11 mouse cellular contexts compared by ENCODE assay signal in genomic region chr5:101658984-101659290, GRCm38 (mm10). TPM values are rescaled to one million over a fixed set of nuclear protein-coding genes. Genes with fewer than 3 reads are reported as not detected.
A peak's percentile ranks its signal among the peaks of the same experiment; 100 is the strongest.
DNase-seq lines count a peak whose midpoint lies in the region; ATAC-seq and TF ChIP-seq lines count a peak whose summit lies in the region.
"Had no signal": no experiment of that assay in that cellular context is flagged by ENCODE, and none has a peak within 500 bp of the region (broad histone marks: within the 10 kb centered on the region; RNA-seq: fewer than 3 reads in every experiment).

No protein-coding gene starts in this region.

- DNase-seq in forebrain, embryonic 11.5 days (ENCODE audit: low spot score), result peak; percentile 72
- DNase-seq in lung, embryonic 14.5 days, result no peak
- DNase-seq in lung, postnatal 25 days (ENCODE audit: low spot score), result no peak
- no peak for DNase-seq in left cerebral cortex, adult 18-20 months (ENCODE audit: low spot score in 2 of 2)
- DNase-seq in Muller cell, postnatal 12 days (ENCODE audit: inconsistent ontology term), result no peak
- DNase-seq: gastrocnemius, adult 2 months; kidney, adult 18-20 months had no signal

- H3K4me3 ChIP-seq in forebrain, embryonic 11.5 days (ENCODE audit: low read depth, low read length), result peak overlapping the region; percentile 18
- no peak overlapping the region for H3K4me3 ChIP-seq in forebrain, embryonic 15.5 days
- H3K4me3 ChIP-seq in lung, embryonic 14.5 days (ENCODE audit: low read depth, low read length), result peak overlapping the region; percentile 14; the same call in 1 of the 2 replicates
- H3K4me3 ChIP-seq in hindbrain, embryonic 16.5 days (ENCODE audit: low read length), result peak overlapping the region; percentile 15; the same call in 1 of the 2 replicates
- peak overlapping the region; percentile 26 for H3K4me3 ChIP-seq in neural tube, embryonic 15.5 days (replicated peaks)
- H3K4me3 ChIP-seq: gastrocnemius, adult 2 months had no signal

- no peak for ATAC-seq in forebrain, embryonic 11.5 days (replicated peaks; ENCODE audit: low FRiP score)
- no peak for ATAC-seq in forebrain, embryonic 15.5 days (replicated peaks)
- no peak for ATAC-seq in lung, embryonic 14.5 days (ENCODE audit: insufficient read depth)
- no peak for ATAC-seq in hindbrain, embryonic 16.5 days
- ATAC-seq in neural tube, embryonic 15.5 days (ENCODE audit: low FRiP score), result no peak

- peaks cover 83% of the 10 kb centered on the region for H3K27me3 ChIP-seq in forebrain, embryonic 11.5 days (ENCODE audit: control insufficient read depth, insufficient read depth, low read length)
- peaks cover 88% of the 10 kb centered on the region for H3K27me3 ChIP-seq in forebrain, embryonic 15.5 days
- H3K27me3 ChIP-seq in lung, embryonic 14.5 days (ENCODE audit: insufficient read depth, low read length), result peaks cover 89% of the 10 kb centered on the region
- H3K27me3 ChIP-seq in hindbrain, embryonic 16.5 days (replicated peaks; ENCODE audit: control insufficient read depth, insufficient read depth, low read length), result peaks cover 48% of the 10 kb centered on the region
- peaks cover 77% of the 10 kb centered on the region for H3K27me3 ChIP-seq in neural tube, embryonic 15.5 days (replicated peaks)

- H3K9me3 ChIP-seq in forebrain, embryonic 11.5 days (ENCODE audit: control insufficient read depth, low read length), result no peaks in the 10 kb centered on the region
- no peaks in the 10 kb centered on the region for H3K9me3 ChIP-seq in forebrain, embryonic 15.5 days
- H3K9me3 ChIP-seq in lung, embryonic 14.5 days (ENCODE audit: low read depth, low read length), result no peaks in the 10 kb centered on the region
- no peaks in the 10 kb centered on the region; the same call in 1 of the 2 replicates for H3K9me3 ChIP-seq in hindbrain, embryonic 16.5 days (ENCODE audit: control insufficient read depth, low read length)
- no peaks in the 10 kb centered on the region for H3K9me3 ChIP-seq in neural tube, embryonic 15.5 days (replicated peaks)

- no peak for TF ChIP-seq CTCF in lung, embryonic 14.5 days (IDR thresholded peaks at IDR 0.05; ENCODE audit: low read depth)

- H3K27ac ChIP-seq in forebrain, embryonic 11.5 days (ENCODE audit: low read depth, low read length), result no peak overlapping the region
- no peak overlapping the region for H3K27ac ChIP-seq in forebrain, embryonic 15.5 days (replicated peaks)
- no peak overlapping the region for H3K27ac ChIP-seq in lung, embryonic 14.5 days (ENCODE audit: low read depth)
- H3K27ac ChIP-seq in hindbrain, embryonic 16.5 days (ENCODE audit: low read depth, low read length), result no peak overlapping the region
- no peak overlapping the region for H3K27ac ChIP-seq in neural tube, embryonic 15.5 days (replicated peaks)
- H3K27ac ChIP-seq: gastrocnemius, adult 2 months had no signal

- H3K4me1 ChIP-seq in forebrain, embryonic 11.5 days (replicated peaks; ENCODE audit: control insufficient read depth, insufficient read depth, low read length), result peaks cover 13% of the 10 kb centered on the region
- peaks cover 12% of the 10 kb centered on the region for H3K4me1 ChIP-seq in forebrain, embryonic 15.5 days
- H3K4me1 ChIP-seq in lung, embryonic 14.5 days (ENCODE audit: insufficient read depth), result 0 out of 2 replicates have a peak, but pooled peaks cover 3% of the 10 kb centered on the region
- H3K4me1 ChIP-seq in hindbrain, embryonic 16.5 days (ENCODE audit: control insufficient read depth, insufficient read depth, low read depth, low read length), result peaks cover 6% of the 10 kb centered on the region
- H3K4me1 ChIP-seq in neural tube, embryonic 15.5 days, result peaks cover 14% of the 10 kb centered on the region

- 0% methylated on average over 23 of the region's 23 CpGs for WGBS in forebrain, embryonic 11.5 days
- 2% methylated on average over 22 of the region's 23 CpGs for WGBS in forebrain, embryonic 15.5 days
- 5% methylated on average over 23 of the region's 23 CpGs for WGBS in lung, embryonic 14.5 days
- 7% methylated on average over 23 of the region's 23 CpGs for WGBS in hindbrain, embryonic 16.5 days
- WGBS in neural tube, embryonic 15.5 days, result 3% methylated on average over 23 of the region's 23 CpGs

- peak overlapping the region; percentile 34; the same call in 1 of the 2 replicates for H3K4me2 ChIP-seq in forebrain, embryonic 11.5 days (ENCODE audit: low read depth, low read length, severe bottlenecking)
- H3K4me2 ChIP-seq in forebrain, embryonic 15.5 days (replicated peaks), result no peak overlapping the region
- peak overlapping the region; percentile 33; the same call in 1 of the 2 replicates for H3K4me2 ChIP-seq in lung, embryonic 14.5 days
- H3K4me2 ChIP-seq in hindbrain, embryonic 16.5 days (ENCODE audit: low read length), result peak overlapping the region; percentile 32
- H3K4me2 ChIP-seq in neural tube, embryonic 15.5 days, result peak overlapping the region; percentile 34

- H3K9ac ChIP-seq in forebrain, embryonic 11.5 days (ENCODE audit: low read length), result no peak overlapping the region
- H3K9ac ChIP-seq in forebrain, embryonic 15.5 days (replicated peaks), result no peak overlapping the region
- no peak overlapping the region for H3K9ac ChIP-seq in lung, embryonic 14.5 days
- H3K9ac ChIP-seq in hindbrain, embryonic 16.5 days (ENCODE audit: low read depth, low read length), result no peak overlapping the region
- no peak overlapping the region for H3K9ac ChIP-seq in neural tube, embryonic 15.5 days (replicated peaks)

- H3K36me3 ChIP-seq in forebrain, embryonic 11.5 days (ENCODE audit: control insufficient read depth, insufficient read depth, low read length), result no peaks in the 10 kb centered on the region
- no peaks in the 10 kb centered on the region for H3K36me3 ChIP-seq in forebrain, embryonic 15.5 days
- H3K36me3 ChIP-seq in lung, embryonic 14.5 days (ENCODE audit: insufficient read depth), result no peaks in the 10 kb centered on the region
- H3K36me3 ChIP-seq in hindbrain, embryonic 16.5 days (ENCODE audit: control insufficient read depth, insufficient read depth, low read length), result no peaks in the 10 kb centered on the region
- no peaks in the 10 kb centered on the region for H3K36me3 ChIP-seq in neural tube, embryonic 15.5 days

RNA-seq across cellular contexts. Expression of gene Nkx6-1, which starts 5.9 kb away (rescaled TPM):
- 1.2 and 1.3 TPM in 2 replicates for polyA plus RNA-seq in forebrain, embryonic 11.5 days (2014; fragmentation: Nextera tagmentation; extraction: Ambion mirVana)
- 0.18 and 0.32 TPM in 2 replicates for polyA plus RNA-seq in forebrain, embryonic 15.5 days (2015; fragmentation: Nextera tagmentation; extraction: Ambion mirVana)
- polyA plus RNA-seq in lung, embryonic 14.5 days (2014; fragmentation: Nextera tagmentation; extraction: Ambion mirVana), result 0.08 and 0.16 TPM in 2 replicates
- polyA plus RNA-seq in hindbrain, embryonic 16.5 days (2015; fragmentation: Nextera tagmentation; extraction: Ambion mirVana), result 3.8 and 5.1 TPM in 2 replicates
- 5.3 and 6.7 TPM in 2 replicates for polyA plus RNA-seq in neural tube, embryonic 15.5 days (2015; fragmentation: Nextera tagmentation; extraction: Ambion mirVana)
- total RNA-seq in left cerebral cortex, adult 18-20 months (2021), result under 1 TPM; 0.16 to 0.26 TPM
- total RNA-seq: gastrocnemius, adult 2 months; liver, adult 2 months had no signal
- polyA plus RNA-seq: liver, adult 2 months had no signal
